Mouse (Mus musculus): ENCODE data around the gene Kiz.

- TF ChIP-seq POLR2A (IDR thresholded peaks at IDR 0.05; ENCODE audit: low read depth, low read length) (no peak), CTCF (IDR thresholded peaks at IDR 0.05; ENCODE audit: extremely low read depth, insufficient read length, insufficient replicate concordance, low read depth, low read length) (no peak)
Observed at GRCm38 (mm10) chr2:146884291-146884855, 28.7 kb downstream of the Kiz start.
